21 mouse cellular contexts compared by ENCODE assay signal in genomic region chr13:42056712-42057332, GRCm38 (mm10). TPM values are rescaled to one million over a fixed set of nuclear protein-coding genes. Genes with fewer than 3 reads are reported as not detected.
DNase-seq lines count a peak whose midpoint lies in the region; ATAC-seq and TF ChIP-seq lines count a peak whose summit lies in the region.
"Had no signal": no experiment of that assay in that cellular context is flagged by ENCODE, and none has a peak within 500 bp of the region (broad histone marks: within the 10 kb centered on the region; RNA-seq: fewer than 3 reads in every experiment).

No protein-coding gene starts in this region.

- in situ Hi-C loops in CH12.LX (cut with MboI; ENCODE audit: low pct_ligation_motif_present, low pct_unique_long_range_greater_than_20kb, low sequenced_read_pairs): loop anchor here (10.0 kb wide), 1 partner anchor 88 kb away; no protein-coding TSS in a partner anchor

- no peak overlapping the region for H3K9ac ChIP-seq in heart, adult 2 months (ENCODE audit: low read depth, low read length)
- H3K9ac ChIP-seq in liver, postnatal 0 days (replicated peaks): no peak overlapping the region
- no peak overlapping the region for H3K9ac ChIP-seq in CH12.LX (ENCODE audit: insufficient read depth, low read depth)
- no peak overlapping the region for H3K9ac ChIP-seq in stomach, postnatal 0 days (ENCODE audit: low read length)
- H3K9ac ChIP-seq: embryonic facial prominence, embryonic 13.5 days; forebrain, embryonic 12.5 days; hindbrain, embryonic 14.5 days had no signal

- H3K79me2 ChIP-seq in heart, adult 2 months (replicated peaks; ENCODE audit: control insufficient read depth, insufficient read depth, low read length): no peaks in the 10 kb centered on the region
- peaks cover 78% of the 10 kb centered on the region for H3K79me2 ChIP-seq in CH12.LX (replicated peaks; ENCODE audit: control insufficient read depth, extremely low read depth, insufficient read depth, poor library complexity, severe bottlenecking)

- no peaks in the 10 kb centered on the region for H3K9me3 ChIP-seq in liver, postnatal 0 days (ENCODE audit: low read length)
- H3K9me3 ChIP-seq in CH12.LX (replicated peaks; ENCODE audit: low read length): peaks cover 5% of the 10 kb centered on the region
- no peaks in the 10 kb centered on the region for H3K9me3 ChIP-seq in stomach, postnatal 0 days (ENCODE audit: control insufficient read depth, low read length)
- H3K9me3 ChIP-seq: embryonic facial prominence, embryonic 13.5 days; forebrain, embryonic 12.5 days; heart, embryonic 10.5 days had no signal

- no peaks in the 10 kb centered on the region for H3K27me3 ChIP-seq in heart, adult 2 months (ENCODE audit: control insufficient read depth, insufficient read depth, low read length)
- H3K27me3 ChIP-seq in liver, postnatal 0 days (ENCODE audit: insufficient read depth, low read length): no peaks in the 10 kb centered on the region
- H3K27me3 ChIP-seq in CH12.LX (replicated peaks): no peaks in the 10 kb centered on the region
- no peaks in the 10 kb centered on the region for H3K27me3 ChIP-seq in stomach, postnatal 0 days (ENCODE audit: control insufficient read depth, insufficient read depth, low read length)
- H3K27me3 ChIP-seq: embryonic facial prominence, embryonic 13.5 days; forebrain, embryonic 12.5 days had no signal

- peak; percentile 16 for TF ChIP-seq CTCF in heart, adult 2 months (IDR thresholded peaks at IDR 0.05)
- TF ChIP-seq CTCF in liver, postnatal 0 days (IDR thresholded peaks at IDR 0.05; ENCODE audit: low read depth): peak; percentile 20
- TF ChIP-seq CTCF in CH12.LX (conservative IDR thresholded peaks at IDR 0.05 in 1 of 2, IDR thresholded peaks at IDR 0.05 in 1 of 2; ENCODE audit: low read depth in 2 of 2, low read length in 2 of 2): peak in 1 of 2 experiments; percentile 22; a peak in 1 of 4 replicates
- TF ChIP-seq CTCF in stomach, postnatal 0 days (IDR thresholded peaks at IDR 0.05; ENCODE audit: low read depth): peak; percentile 17; the same call in 1 of the 2 replicates

- H3K4me1 ChIP-seq in heart, adult 2 months (ENCODE audit: control insufficient read depth, insufficient read depth, low read length): peaks cover 7% of the 10 kb centered on the region
- H3K4me1 ChIP-seq in liver, postnatal 0 days (ENCODE audit: insufficient read depth): peaks cover 4% of the 10 kb centered on the region
- peaks cover 14 to 73% of the 10 kb centered on the region in 2 experiments for H3K4me1 ChIP-seq in CH12.LX (ENCODE audit: control insufficient read depth in 1 of 2, insufficient read depth in 2 of 2)
- no peaks in the 10 kb centered on the region for H3K4me1 ChIP-seq in stomach, postnatal 0 days (replicated peaks; ENCODE audit: control insufficient read depth, insufficient read depth)

- TF ChIP-seq POLR2A in heart, adult 2 months (IDR thresholded peaks at IDR 0.05; ENCODE audit: insufficient read depth, low read depth, low read length): no peak
- TF ChIP-seq POLR2A in CH12.LX (IDR thresholded peaks at IDR 0.05; ENCODE audit: low read depth, low read length): no peak

- TF ChIP-seq EP300 in heart, adult 2 months (IDR thresholded peaks at IDR 0.05; ENCODE audit: insufficient read depth, low read depth, low read length): no peak
- TF ChIP-seq EP300 in liver, postnatal 0 days (IDR thresholded peaks at IDR 0.05; ENCODE audit: low read depth): no peak
- no peak for TF ChIP-seq EP300 in CH12.LX (IDR thresholded peaks at IDR 0.05; ENCODE audit: low read length)
- no peak for TF ChIP-seq EP300 in stomach, postnatal 0 days (optimal IDR thresholded peaks at IDR 0.05)

- TF ChIP-seq RAD21 in CH12.LX (IDR thresholded peaks at IDR 0.05; ENCODE audit: low read depth, low read length): peak; percentile 12

- 96% methylated on average over 2 of the region's 2 CpGs for WGBS in heart, adult 2 months
- WGBS in liver, postnatal 0 days (ENCODE audit: insufficient replicate concordance): 62% methylated on average over 2 of the region's 2 CpGs
- 88% methylated on average over 2 of the region's 2 CpGs for WGBS in stomach, postnatal 0 days

- no peak for DNase-seq in heart, adult 2 months
- no peak for DNase-seq in heart, postnatal 10 days
- DNase-seq in liver, postnatal 0 days: no peak
- no peak for DNase-seq in liver
- no peak for DNase-seq in CH12.LX (ENCODE audit: extremely low read depth)
- DNase-seq in stomach, postnatal 0 days (ENCODE audit: low spot score): no peak
- DNase-seq: adrenal gland, postnatal 25 days; B cell, adult 2 months; cerebellum, adult 18-20 months; cerebellum, adult 9-11 months; cerebellum, postnatal 36 days; gastrocnemius, postnatal 14 days; heart, postnatal 14 days had no signal

- dilution Hi-C loops in CH12.LX (cut with MboI; ENCODE audit: extremely low pct_ligation_motif_present, extremely low pct_unique_long_range_greater_than_20kb, low sequenced_read_pairs): no loop called here

- peaks cover 3% of the 10 kb centered on the region; the same call in 1 of the 2 replicates for H3K36me3 ChIP-seq in heart, adult 2 months (ENCODE audit: control insufficient read depth, insufficient read depth, low read length)
- H3K36me3 ChIP-seq in liver, postnatal 0 days (replicated peaks; ENCODE audit: insufficient read depth, low read length): peaks cover 32% of the 10 kb centered on the region
- peaks cover 56 to 68% of the 10 kb centered on the region in 2 experiments for H3K36me3 ChIP-seq in CH12.LX (replicated peaks in 1 of 2; ENCODE audit: control insufficient read depth in 1 of 2, insufficient read depth in 1 of 2, low read length in 1 of 2)
- H3K36me3 ChIP-seq in stomach, postnatal 0 days (ENCODE audit: control insufficient read depth, insufficient read depth, low read length): peaks cover 8% of the 10 kb centered on the region; the same call in 1 of the 2 replicates

- no peak overlapping the region for H3K4me3 ChIP-seq in heart, adult 2 months
- no peak overlapping the region for H3K4me3 ChIP-seq in liver, postnatal 0 days (ENCODE audit: low read depth, low read length)
- no peak overlapping the region for H3K4me3 ChIP-seq in CH12.LX (replicated peaks in 1 of 3; ENCODE audit: low read depth in 2 of 3, low read length in 2 of 3, poor library complexity in 1 of 3)
- H3K4me3 ChIP-seq in stomach, postnatal 0 days (ENCODE audit: low read depth, low read length): no peak overlapping the region
- H3K4me3 ChIP-seq: embryonic facial prominence, embryonic 13.5 days; forebrain, embryonic 12.5 days; heart, embryonic 10.5 days had no signal

- H3K4me2 ChIP-seq in liver, postnatal 0 days (ENCODE audit: low read depth, low read length): no peak overlapping the region
- H3K4me2 ChIP-seq in CH12.LX (ENCODE audit: insufficient read depth, low read depth, poor library complexity, severe bottlenecking): no peak overlapping the region
- no peak overlapping the region for H3K4me2 ChIP-seq in stomach, postnatal 0 days (replicated peaks; ENCODE audit: low read depth)
- H3K4me2 ChIP-seq: embryonic facial prominence, embryonic 13.5 days; forebrain, embryonic 12.5 days; hindbrain, embryonic 14.5 days had no signal

- intact Hi-C loops in heart, adult 2 months (cut with DNase I): loop anchor here (5.0 to 10.0 kb wide), 2 partner anchors 85 to 528 kb away; no protein-coding TSS in a partner anchor
- intact Hi-C loops in heart, postnatal 10 days (cut with DNase I): no loop called here

- no peak overlapping the region for H3K27ac ChIP-seq in heart, adult 2 months
- H3K27ac ChIP-seq in liver, postnatal 0 days (ENCODE audit: low read depth): no peak overlapping the region
- H3K27ac ChIP-seq in CH12.LX (ENCODE audit: insufficient read depth, low read depth): no peak overlapping the region
- no peak overlapping the region for H3K27ac ChIP-seq in stomach, postnatal 0 days (replicated peaks)
- H3K27ac ChIP-seq: embryonic facial prominence, embryonic 13.5 days; forebrain, embryonic 12.5 days; heart, embryonic 10.5 days; hindbrain, embryonic 14.5 days had no signal

- no peak for ATAC-seq in liver, postnatal 0 days
- no peak for ATAC-seq in stomach, postnatal 0 days (ENCODE audit: low FRiP score, low TSS enrichment)
- no peak for ATAC-seq in frontal cortex, adult (ENCODE audit: low TSS enrichment)
- ATAC-seq: forebrain, embryonic 16.5 days; inflammation-experienced regulatory T-cells, adult 6 months; intestine, postnatal 0 days had no signal

TF ChIP-seq in CH12.LX, 34 proteins besides CTCF, POLR2A, EP300 and RAD21:
- TF ChIP-seq JUND (conservative IDR thresholded peaks at IDR 0.05; ENCODE audit: low read depth, low read length) (no peak), SMC3 (IDR thresholded peaks at IDR 0.05; ENCODE audit: low read depth, low read length) (0 out of 2 replicates have a peak, but pooled peaks have one; percentile 10)

RNA-seq across cellular contexts. Expression of gene Hivep1, which starts 5.0 kb away (rescaled TPM):
- 10 to 100 TPM; 22.1 to 23.2 TPM for total RNA-seq in heart, adult 2 months (2021)
- polyA plus RNA-seq in heart, adult 2 months (2012; rRNA removed): 16.8 and 21.1 TPM in 2 replicates
- 10 to 100 TPM; 24.2 to 24.3 TPM for total RNA-seq in heart, postnatal 10 days (2021)
- polyA plus RNA-seq in liver, postnatal 0 days (2015; fragmentation: Nextera tagmentation; extraction: Ambion mirVana): 3.1 and 4.5 TPM in 2 replicates
- total RNA-seq in CH12.LX (2012; rRNA removed) (18.5 and 24.9 TPM in 2 replicates), CH12.LX (2014; rRNA removed) (7.0 and 7.5 TPM in 2 replicates)
- 46.4 and 53.3 TPM in 2 replicates for polyA plus RNA-seq in CH12.LX (2012; ENCODE audit: insufficient read length, low read depth)
- polyA plus RNA-seq in stomach, postnatal 0 days (2015; fragmentation: Nextera tagmentation; extraction: Ambion mirVana): 4.2 and 4.6 TPM in 2 replicates
